Mouse (Mus musculus) embryo, embryonic 10 days (tissue): ENCODE data around the gene Birc5.

Experiments
- DNase-seq: peaks from one replicate; pipeline ENCODE4 v3.0.0-alpha.2; 2015; ENCODE audit warnings: low spot score

Birc5 gene

GRCm38 (mm10) chr11:117855360-117855759 is 6.3 kb downstream of the Birc5 start:
- no peak for DNase-seq

- DNase-seq, result no peak
These were observed 6.9 kb downstream of the Birc5 start for GRCm38 (mm10) chr11:117855975-117856374.

DNA sequence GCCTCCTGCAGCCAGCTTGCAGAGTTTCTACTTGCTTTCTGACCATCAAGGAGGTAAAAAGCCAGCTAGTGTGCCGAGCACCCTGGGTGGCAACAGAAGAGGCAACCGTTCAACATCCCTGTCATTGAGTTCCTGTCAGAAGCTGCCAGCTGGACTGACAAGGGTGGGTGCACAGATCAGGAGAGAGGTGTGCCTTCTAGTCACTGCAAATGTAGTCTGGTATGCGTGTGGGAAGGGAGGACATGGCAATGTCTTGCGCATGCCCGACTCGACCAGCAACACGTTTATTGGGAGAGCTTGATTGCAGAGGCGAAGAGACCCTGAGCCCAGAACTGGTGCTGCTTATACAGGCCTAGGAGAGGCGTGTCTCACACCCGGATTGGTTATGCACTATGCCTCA is 8.4 kb downstream of the Birc5 start:
- no peak for DNase-seq

- DNase-seq, result no peak
These were observed 9.3 kb downstream of the Birc5 start for GRCm38 (mm10) chr11:117858392-117858791.

DNA sequence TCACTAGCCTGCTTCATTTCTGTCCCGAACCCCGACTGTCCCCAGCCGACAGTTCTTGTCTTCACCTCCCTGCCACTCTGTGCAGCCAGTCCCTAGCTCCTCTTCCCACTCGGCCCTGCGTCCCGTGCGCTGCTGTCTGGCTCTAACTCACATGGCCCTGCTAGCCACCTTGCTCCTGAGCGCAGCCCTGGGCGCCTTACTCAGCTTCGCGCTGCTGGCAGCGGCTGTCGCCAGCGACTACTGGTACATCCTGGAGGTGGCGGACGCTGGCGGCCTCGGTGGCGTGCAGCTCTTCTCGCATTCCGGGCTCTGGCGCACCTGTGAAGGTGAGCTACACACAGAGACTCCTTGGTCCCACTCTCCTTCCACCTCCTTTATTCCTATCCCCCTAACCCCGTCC is 11.6 kb downstream of the Birc5 start, which contains the start of gene Tmem235:
TSS of gene Tmem235 (plus strand) at position 152 of the 400 bp plus-strand sequence.
- DNase-seq, result peak; percentile 33

GRCm38 (mm10) chr11:117863174-117863856 is 14.3 kb downstream of the Birc5 start:
- no peak for DNase-seq

DNA sequence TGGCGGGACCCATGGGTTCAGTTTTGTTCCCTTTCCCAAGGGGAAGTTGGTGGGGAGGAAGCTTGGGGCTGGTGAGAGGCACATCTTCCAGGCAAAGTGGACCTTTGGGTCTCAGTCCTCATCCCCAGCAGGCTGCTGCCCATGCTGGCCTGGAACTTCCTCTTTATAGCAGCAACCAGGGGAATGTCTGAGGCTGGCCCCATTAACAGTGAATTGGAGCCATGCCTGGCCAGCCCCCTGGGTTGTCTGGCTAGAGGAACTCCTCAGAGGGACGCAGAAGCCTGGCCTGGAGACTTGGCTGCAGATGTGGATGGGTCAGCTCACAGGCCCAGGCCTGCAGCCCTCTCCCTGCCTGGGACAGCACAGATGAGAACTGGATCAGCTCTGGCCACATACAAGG is 15.8 kb downstream of the Birc5 start:
- no peak for DNase-seq

DNA sequence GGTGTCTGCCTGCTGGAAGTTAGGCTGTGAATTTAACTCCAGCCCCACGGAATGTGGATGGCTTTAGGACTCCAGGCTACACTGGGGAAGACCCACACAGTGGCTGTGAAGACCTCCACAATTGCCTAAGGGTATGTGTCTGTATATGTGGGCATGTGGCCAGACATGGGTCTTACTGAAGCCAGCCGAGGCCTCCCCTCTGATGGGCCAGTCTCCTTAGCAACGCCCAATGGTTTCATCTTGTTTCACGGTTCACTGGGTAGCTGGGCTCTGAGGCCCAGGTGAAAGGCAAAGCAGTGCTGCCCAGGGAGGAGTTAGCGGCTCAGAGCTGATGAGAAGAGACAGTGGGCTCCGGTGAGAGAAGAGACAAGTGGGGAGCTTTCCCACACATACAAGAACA is 16.9 kb downstream of the Birc5 start:
- peak; percentile 72 for DNase-seq

DNA sequence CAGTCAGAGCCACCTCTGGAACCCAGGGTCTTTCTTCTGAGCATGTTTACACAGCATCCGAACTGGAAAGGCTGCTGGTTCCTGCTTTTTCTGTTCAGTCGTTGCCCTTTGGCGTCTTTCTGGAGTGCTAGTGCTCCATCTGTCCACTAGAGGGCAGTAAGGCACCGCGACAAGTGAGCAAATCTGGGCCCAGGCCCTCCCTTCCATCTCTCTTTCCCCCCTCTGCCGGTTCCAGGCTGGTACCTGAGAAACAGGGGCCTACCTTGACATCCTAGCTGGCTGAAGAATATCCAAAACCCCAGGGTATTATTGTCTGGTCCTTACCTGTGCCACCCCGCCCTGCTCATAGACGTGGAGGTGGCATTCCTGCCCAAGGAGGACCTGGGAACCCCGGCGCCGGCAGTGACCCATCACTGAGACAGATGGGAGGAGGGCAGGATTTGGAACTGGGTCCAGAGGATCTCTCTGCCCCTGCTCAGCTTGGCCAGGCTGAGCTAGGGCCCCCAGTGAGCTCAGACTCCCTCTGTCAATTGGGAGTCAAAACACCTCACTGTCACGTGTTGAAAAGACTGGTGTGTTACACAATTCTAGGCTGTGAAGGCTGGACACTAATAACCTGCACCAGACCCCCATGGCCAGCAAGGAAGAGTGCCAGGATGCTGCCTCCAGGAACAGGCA is 21.8 kb downstream of the Birc5 start:
- peak; percentile 93 for DNase-seq

GRCm38 (mm10) chr11:117871376-117871775 is 22.3 kb downstream of the Birc5 start:
- no peak for DNase-seq

GRCm38 (mm10) chr11:117871911-117872584 is 23.0 kb downstream of the Birc5 start:
- no peak for DNase-seq

GRCm38 (mm10) chr11:117872861-117873608 is 24.0 kb downstream of the Birc5 start, which contains the start of gene Tha1:
Gene Tha1 (minus strand): TSS chr11:117873481.
- DNase-seq, result peak; percentile 94

- no peak for DNase-seq
These were observed 25.4 kb downstream of the Birc5 start for GRCm38 (mm10) chr11:117874419-117874818.

- DNase-seq, result no peak
These were observed 26.6 kb downstream of the Birc5 start for GRCm38 (mm10) chr11:117875681-117876080.

GRCm38 (mm10) chr11:117877917-117878745 is 29.1 kb downstream of the Birc5 start:
- DNase-seq, result no peak

- no peak for DNase-seq
These were observed 29.8 kb downstream of the Birc5 start for GRCm38 (mm10) chr11:117878892-117879291.

DNA sequence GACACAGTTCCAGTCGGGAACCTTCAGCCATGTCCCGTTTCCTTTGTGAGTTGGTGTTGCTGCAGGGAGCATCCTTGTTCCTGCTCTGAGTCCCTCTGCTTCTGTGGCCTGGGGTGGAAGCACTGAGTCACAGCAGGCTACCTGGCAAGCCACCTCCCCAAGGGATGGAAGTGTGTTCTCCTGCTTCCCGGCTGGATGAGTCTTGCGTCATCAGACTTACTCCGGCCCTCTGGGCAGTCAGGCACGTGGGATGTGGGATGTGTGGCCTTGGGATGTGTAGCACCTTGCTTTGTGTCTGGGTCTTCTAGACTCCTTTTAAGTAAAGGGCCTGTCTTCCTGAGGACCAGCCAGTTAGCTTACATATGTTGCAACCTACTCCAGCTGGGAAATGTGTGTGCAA is 30.6 kb downstream of the Birc5 start:
- no peak for DNase-seq

- DNase-seq, result no peak
These were observed 31.4 kb downstream of the Birc5 start for GRCm38 (mm10) chr11:117880336-117880976.

GRCm38 (mm10) chr11:117880977-117881358 is 31.9 kb downstream of the Birc5 start:
- DNase-seq, result no peak

- DNase-seq, result no peak
These were observed 32.7 kb downstream of the Birc5 start for GRCm38 (mm10) chr11:117881787-117882186.

GRCm38 (mm10) chr11:117882208-117882607 is 33.2 kb downstream of the Birc5 start:
- no peak for DNase-seq
